Mouse (Mus musculus): ENCODE results near the gene Rpl18. TPM values are rescaled to one million over a fixed set of nuclear protein-coding genes. Genes with fewer than 3 reads are reported as not detected.

Gene Rpl18
- total RNA-seq (2021) = 100 to 1,000 TPM; 698 to 700 TPM

DNA sequence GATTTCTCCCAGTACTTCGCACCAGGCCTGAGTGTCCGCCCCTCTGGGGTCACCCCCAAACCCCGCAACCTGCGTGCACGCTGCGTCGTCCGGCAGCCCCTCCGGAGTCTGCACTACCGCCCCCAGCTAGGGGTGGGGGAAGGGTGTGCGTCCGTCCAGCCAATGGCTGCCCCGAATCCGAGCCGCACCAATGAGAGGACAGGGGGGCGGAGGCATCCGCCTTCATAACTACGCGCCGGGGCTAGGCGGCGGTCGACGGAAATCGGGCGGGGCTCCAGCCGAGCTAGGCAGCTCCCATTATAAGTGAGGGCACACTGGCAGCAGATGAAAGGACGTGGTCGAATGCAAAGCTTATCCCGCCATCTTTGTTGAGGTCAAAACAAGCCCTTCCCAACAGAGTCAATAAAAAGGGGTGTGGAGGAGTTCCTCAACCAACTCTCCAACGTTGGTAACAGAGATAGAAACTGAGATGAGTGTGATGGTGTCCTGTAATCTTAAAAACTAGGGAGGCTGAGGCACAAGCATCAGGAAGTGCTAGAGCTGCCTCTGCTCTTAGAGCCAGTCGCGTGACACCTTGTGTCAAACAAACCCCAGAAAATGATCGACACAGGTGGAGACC is at the start of gene Rpl18:
Gene Rpl18, plus strand, starts transcription at position 368 of the 619 bp plus-strand sequence.
- peak; percentile 98 to 99 for DNase-seq
- intact Hi-C loops (cut with DNase I) = loop anchor here (5.0 kb wide), 1 partner anchor 207 kb away; the partner anchor contains the start of genes Ccdc114 and Emp3

- intact Hi-C loops (cut with DNase I) = no loop called here
- no peak for DNase-seq
These were observed 49.1 kb upstream of the Rpl18 start, which contains the start of gene Fut2 for GRCm38 (mm10) chr7:45666161-45666560. Gene Fut2, minus strand, starts transcription at chr7:45666394.

DNA sequence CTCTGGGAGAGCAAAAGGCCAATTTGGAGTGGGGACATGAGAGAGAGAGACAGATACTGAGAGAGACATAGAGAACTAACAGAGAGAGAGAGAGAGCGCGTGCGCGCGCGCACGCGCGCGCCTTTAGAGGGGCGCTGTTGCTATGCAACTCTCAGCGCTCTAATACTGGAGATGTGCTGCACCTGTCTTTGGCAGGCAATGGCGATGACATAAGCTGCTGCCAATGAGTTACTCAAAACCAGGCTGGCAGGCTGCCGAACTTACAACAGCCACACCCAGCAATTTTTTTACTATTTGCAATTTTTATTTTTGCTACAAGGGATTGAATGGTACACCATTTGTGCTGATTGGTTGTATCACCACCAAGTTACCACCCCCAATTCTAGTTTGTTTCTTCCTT is 47.5 kb upstream of the Rpl18 start:
- intact Hi-C loops (cut with DNase I) = no loop called here

DNA sequence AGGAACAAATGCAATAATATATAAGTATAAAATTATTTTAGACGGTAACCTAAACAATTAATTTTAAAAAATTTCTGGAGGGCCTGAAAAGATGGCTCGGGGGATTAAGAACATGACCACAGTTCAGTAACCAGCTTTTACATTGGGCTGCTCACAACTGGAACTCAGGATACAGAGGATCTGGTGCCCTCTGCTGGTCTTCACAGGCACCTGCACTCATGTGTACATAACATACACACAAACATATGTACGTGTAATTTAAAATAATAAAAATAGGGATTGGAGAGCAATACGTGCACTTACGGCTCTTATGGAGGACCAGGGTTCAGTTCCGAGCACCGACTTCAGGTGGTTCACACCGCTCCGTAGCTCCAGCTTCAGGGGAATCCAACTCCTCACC is 46.3 kb upstream of the Rpl18 start:
- no peak for DNase-seq
- intact Hi-C loops (cut with DNase I) = no loop called here

More for the DNA sequence above, 47.5 kb upstream of the Rpl18 start:
- DNase-seq = no peak

GRCm38 (mm10) chr7:45677627-45678295 is 37.5 kb upstream of the Rpl18 start:
- intact Hi-C loops (cut with DNase I) = no loop called here
- no peak for DNase-seq

- DNase-seq = no peak
- intact Hi-C loops (cut with DNase I) = no loop called here
These were observed 36.7 kb upstream of the Rpl18 start for GRCm38 (mm10) chr7:45678513-45678912.

DNA sequence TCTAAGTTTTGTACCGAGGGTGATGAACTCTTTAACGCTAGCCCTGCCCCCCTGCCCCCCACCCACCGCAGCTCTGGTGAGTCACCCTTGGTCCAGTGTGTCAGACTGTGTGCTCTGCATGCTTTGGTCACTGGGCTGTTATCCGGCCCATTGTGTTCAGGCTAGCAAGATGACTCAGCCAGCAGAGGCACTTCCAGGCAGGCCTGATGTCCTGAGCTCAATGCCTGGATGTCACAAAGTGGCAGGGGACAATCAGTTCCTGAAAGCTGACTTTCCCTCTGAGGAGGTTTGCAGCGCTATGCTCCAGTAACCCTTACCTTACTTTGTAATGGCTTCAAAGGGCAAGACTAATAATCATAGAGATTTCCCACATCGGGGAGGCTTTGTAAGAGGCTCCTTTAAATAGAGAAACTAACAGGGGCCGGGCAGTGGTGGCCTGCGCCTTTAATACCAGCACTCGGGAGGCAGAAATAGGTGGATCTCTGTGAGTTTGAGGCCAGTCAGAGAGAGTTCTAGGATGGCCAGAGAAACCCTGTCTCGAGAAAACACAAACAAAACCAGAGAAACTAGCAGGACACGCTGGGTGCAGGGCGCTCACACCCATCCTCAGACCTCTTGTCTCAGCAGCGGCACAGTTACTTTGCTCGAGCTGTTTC is 35.2 kb upstream of the Rpl18 start:
- peak; percentile 72 to 81 for DNase-seq
- intact Hi-C loops (cut with DNase I) = loop anchor here (2.0 kb wide), 1 partner anchor 51 kb away; no protein-coding TSS in a partner anchor

- intact Hi-C loops (cut with DNase I) = loop anchor here (2.0 kb wide), 1 partner anchor 52 kb away; no protein-coding TSS in a partner anchor
- peak; percentile 80 to 86 for DNase-seq
These were observed 34.1 kb upstream of the Rpl18 start for GRCm38 (mm10) chr7:45681046-45681736.

DNA sequence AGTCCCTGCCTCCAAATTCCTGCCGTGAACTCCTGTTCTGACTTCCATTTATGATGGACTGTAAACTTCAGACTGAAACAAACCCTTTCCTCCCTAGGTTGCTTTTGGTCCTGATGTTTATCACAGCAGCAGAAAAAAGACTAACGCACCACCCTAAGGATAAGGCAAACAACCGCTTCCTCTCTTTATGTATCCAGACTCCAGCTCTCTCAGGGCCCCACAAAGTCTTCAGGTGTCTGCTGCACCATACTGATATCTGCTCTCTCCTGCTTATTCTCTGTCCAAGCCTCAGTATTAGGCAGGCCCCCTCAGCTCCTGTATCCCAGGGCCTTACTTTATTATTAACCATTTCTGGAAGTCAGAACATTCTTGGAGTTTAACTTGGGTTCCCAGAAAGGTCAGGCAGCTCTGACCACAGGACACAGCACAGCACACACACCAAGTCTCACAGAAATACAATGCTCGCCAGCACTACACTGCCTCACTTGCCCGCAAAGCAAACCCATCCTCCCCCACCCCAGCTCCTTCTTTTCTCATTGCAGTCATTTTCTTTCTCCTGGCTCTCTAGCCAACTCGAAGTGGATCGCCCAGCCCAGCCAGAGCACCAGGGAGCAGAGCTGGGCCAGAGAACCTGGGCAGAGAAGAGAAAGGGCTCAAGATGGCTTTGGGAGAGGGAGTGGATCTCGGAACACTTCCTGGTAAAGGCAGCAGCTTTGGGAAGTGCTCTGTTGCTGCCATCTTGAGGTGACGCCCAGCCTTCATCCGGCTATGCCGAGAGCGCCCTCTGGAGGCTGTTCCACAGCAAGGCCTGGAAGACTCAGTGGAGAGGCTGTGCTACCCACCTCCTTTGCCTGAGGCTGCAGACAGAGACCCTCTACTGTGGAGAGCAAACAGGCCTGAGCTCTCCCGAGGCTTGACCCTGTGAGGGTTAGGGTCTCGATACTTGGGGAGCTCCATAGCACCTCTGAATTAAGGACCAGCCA is 32.8 kb upstream of the Rpl18 start:
- intact Hi-C loops (cut with DNase I) = loop anchor here (1.0 to 2.0 kb wide), 2 partner anchors 42 to 89 kb away; no protein-coding TSS in a partner anchor
- DNase-seq = peak; percentile 91 to 95

GRCm38 (mm10) chr7:45683396-45684050 is 31.7 kb upstream of the Rpl18 start, which contains the start of gene Ntn5:
Gene Ntn5, plus strand, starts transcription at chr7:45684022.
- no peak for DNase-seq
- intact Hi-C loops (cut with DNase I) = loop anchor here (2.0 kb wide), 1 partner anchor 43 kb away; no protein-coding TSS in a partner anchor

DNA sequence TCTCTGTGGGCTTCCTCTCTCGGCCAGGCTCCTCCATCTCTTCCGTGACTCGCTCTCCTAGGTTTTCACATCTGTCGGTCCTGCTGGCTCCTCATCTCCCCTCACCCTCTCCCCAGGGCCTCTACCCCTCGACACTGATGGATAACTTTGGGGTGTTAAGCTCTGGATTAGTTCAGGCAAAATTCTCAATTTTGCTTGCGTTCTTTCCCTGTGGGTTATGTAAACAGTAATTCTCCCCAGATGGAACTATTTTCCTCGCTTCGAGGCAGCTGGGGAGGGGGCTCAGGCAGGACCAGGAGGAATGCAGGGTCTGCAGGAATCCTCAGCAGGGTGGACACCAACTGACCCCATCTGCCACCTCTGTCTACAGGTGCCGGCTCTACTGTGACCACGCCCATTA is 29.4 kb upstream of the Rpl18 start:
- intact Hi-C loops (cut with DNase I) = no loop called here
- DNase-seq = no peak

GRCm38 (mm10) chr7:45686841-45687240 is 28.4 kb upstream of the Rpl18 start:
- no peak for DNase-seq
- intact Hi-C loops (cut with DNase I) = no loop called here

GRCm38 (mm10) chr7:45689099-45689498 is 26.2 kb upstream of the Rpl18 start:
- intact Hi-C loops (cut with DNase I) = no loop called here
- no peak for DNase-seq

GRCm38 (mm10) chr7:45689800-45690199 is 25.5 kb upstream of the Rpl18 start:
- DNase-seq = no peak
- intact Hi-C loops (cut with DNase I) = no loop called here

GRCm38 (mm10) chr7:45692364-45692763 is 22.9 kb upstream of the Rpl18 start:
- intact Hi-C loops (cut with DNase I) = no loop called here
- no peak for DNase-seq

DNA sequence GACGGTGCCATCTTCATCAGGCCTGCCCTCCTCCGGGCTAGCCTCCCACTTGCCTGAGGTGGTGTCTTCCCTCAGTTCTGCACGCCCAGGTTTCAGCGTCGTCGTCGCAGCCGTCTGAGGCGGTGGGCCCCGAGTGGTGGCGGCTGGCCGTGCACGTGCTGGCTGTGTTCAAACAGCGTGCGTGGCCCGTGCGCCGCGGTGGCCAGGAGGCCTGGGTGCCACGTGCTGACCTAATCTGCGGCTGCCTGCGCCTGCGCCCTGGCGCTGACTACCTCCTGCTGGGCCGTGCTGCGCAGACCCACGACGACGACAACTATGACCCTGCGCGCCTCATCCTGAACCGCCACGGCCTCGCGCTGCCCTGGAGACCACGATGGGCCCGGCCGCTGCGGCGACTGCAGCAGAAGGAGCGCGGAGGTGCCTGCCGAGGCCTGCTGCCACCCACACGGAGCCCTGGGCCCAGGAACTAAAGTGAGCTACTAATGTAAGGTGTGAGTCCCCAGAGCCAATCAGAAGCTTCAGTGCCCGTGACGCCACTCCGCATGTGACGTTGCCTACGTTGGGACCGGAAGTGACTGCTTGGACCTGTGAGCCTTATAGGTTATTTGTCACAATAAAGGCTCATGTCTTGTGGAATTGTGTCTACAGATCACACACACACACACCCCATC is 21.2 kb upstream of the Rpl18 start, which contains the start of gene Sec1:
Gene Sec1, minus strand, starts transcription at position 482 of the 671 bp plus-strand sequence.
- intact Hi-C loops (cut with DNase I) = no loop called here
- DNase-seq = no peak

DNA sequence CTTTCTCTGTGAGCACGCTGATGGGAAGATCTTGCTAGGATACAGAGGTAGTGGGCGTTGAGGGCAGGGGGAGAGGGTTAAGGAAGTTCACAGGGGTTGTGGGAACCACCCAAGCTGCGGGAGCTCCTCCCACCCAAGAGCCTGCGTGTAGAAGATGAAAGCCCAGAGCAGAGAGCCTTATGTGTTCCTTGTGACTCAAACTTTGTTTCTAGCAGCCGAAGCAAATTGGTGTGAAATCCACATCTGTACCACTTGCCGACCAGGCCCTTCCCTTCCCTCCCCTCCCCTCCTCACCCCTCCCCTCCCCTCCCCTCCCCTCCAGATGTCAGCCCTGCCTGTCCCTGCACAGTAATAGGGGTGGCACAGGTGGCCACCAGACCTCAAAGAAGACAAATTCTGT is 20.2 kb upstream of the Rpl18 start:
- no peak for DNase-seq
- intact Hi-C loops (cut with DNase I) = no loop called here

DNA sequence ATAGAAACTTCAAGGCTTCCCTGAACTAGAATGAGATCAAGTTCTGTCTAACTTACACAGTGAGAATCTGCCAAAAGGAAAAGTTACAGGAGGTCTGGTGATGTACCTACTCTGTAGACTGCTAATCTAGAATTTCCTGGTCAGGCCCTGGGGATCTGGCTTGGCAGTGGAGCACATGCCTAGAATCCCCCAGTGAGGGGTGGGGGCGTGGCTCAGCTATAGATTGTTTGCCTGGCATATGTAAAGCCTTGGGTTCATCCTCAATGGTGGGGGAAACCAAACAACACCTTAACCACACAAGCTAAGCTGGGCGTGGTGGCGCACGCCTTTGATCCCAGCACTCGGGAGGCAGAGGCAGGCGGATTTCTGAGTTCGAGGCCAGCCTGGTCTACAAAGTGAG is 17.4 kb upstream of the Rpl18 start:
- intact Hi-C loops (cut with DNase I) = no loop called here
- peak in 1 of 2 experiments; percentile 5 for DNase-seq
